Mouse (Mus musculus): ENCODE results near the gene Crtam. TPM values are rescaled to one million over a fixed set of nuclear protein-coding genes. Genes with fewer than 3 reads are reported as not detected.

The Crtam gene
- total RNA-seq, 1 experiment from 2014 or later, result not detected

Other genes with a start within 250 kb of the Crtam start
- 1,718 and 2,240 TPM in 2 replicates for gene Hspa8, start 203.6 kb downstream of the Crtam start, total RNA-seq (2021)
- gene Bsx, start 130.5 kb downstream of the Crtam start, total RNA-seq (2021), result not detected in 2 replicates
- gene Jhy, start 40.5 kb downstream of the Crtam start, total RNA-seq (2021), result not detected in 2 replicates
- gene Ubash3b, start 157.1 kb upstream of the Crtam start, total RNA-seq (2021), result 2.1 and 4.5 TPM in 2 replicates